Mouse (Mus musculus) thymus, adult 2 months (tissue): Measurements from ENCODE around the gene E2f1. TPM values are rescaled to one million over a fixed set of nuclear protein-coding genes. Genes with fewer than 3 reads are reported as not detected.

Source experiments
- DNase-seq: peaks from one replicate; pipeline ENCODE4 v3.0.0; 2021
- H3K27ac ChIP-seq: fragments of 200-500 bp; 2 replicates; pipeline ENCODE4 v1.5.1; 2012; ENCODE audit warnings: low read length, control low read depth; ENCODE audit not compliant: control insufficient read depth, insufficient read depth
- H3K27me3 ChIP-seq: fragments of 200-500 bp; 2 replicates; pipeline ENCODE4 v1.6.1; 2012; ENCODE audit warnings: mild to moderate bottlenecking, low read length, moderate library complexity, mixed read lengths; ENCODE audit not compliant: control insufficient read depth, insufficient read depth
- H3K36me3 ChIP-seq: fragments of 200-500 bp; 2 replicates; pipeline ENCODE4 v1.6.1; 2012; ENCODE audit warnings: mild to moderate bottlenecking, low read length, moderate library complexity; ENCODE audit not compliant: control insufficient read depth, insufficient read depth
- H3K4me1 ChIP-seq: fragments of 200-500 bp; replicated peaks from 2 replicates; pipeline ENCODE4 v1.6.1; 2012; ENCODE audit warnings: low read length; ENCODE audit not compliant: control insufficient read depth, insufficient read depth
- H3K4me3 ChIP-seq: fragments of 200-500 bp; 2 replicates; pipeline ENCODE4 v1.5.1; 2012; ENCODE audit warnings: mild to moderate bottlenecking, low read length, control low read depth, moderate library complexity; ENCODE audit not compliant: control insufficient read depth, insufficient read depth
- CTCF ChIP-seq: fragments of 200-500 bp; IDR thresholded peaks from 2 replicates; pipeline ENCODE4 v1.5.1; 2012; ENCODE audit warnings: mild to moderate bottlenecking, control low read depth, low read length, moderate library complexity, borderline replicate concordance; ENCODE audit not compliant: control insufficient read depth, poor library complexity, insufficient read depth; ENCODE audit errors: extremely low read depth
- POLR2A ChIP-seq: fragments of 200-500 bp; IDR thresholded peaks from 2 replicates; pipeline ENCODE4 v1.6.1; 2012; ENCODE audit warnings: mild to moderate bottlenecking, low read length, control low read depth, moderate library complexity; ENCODE audit not compliant: control insufficient read depth, poor library complexity, insufficient read depth; ENCODE audit errors: extremely low read depth
- WGBS: fragments of 180-500 bp; shearing (Covaris S2); methylation state at CpG from one replicate; pipeline ENCODE4 v1.1.7; 2018; 5-methylcytosine and 5-hydroxymethylcytosine counted together
- polyA plus RNA-seq: library from polyadenylated mRNA; depleted of rRNA; stranded (reverse); fragments of >200 nt; gene quantifications from 2 replicates; pipeline ENCODE4 v1.2.3, GENCODE M21; 2012

E2f1 gene
- polyA plus RNA-seq, 1 experiment = 34.0 TPM

GRCm38 (mm10) chr2:154538710-154539109, 31.0 kb downstream of the E2f1 start:
- Histone ChIP-seq H3K4me1 (no peaks in the 10 kb centered on the region), H3K36me3 (peaks cover 21% of the 10 kb centered on the region; the same call in 1 of the 2 replicates), H3K4me3 (no peak overlapping the region), H3K27ac (no peak overlapping the region), H3K27me3 (no peaks in the 10 kb centered on the region)
- TF ChIP-seq CTCF = no peak
- no peak for TF ChIP-seq POLR2A
- 93% methylated on average over 3 of the region's 3 CpGs for whole genome bisulfite sequencing
- no peak for DNase-seq

- no peaks in the 10 kb centered on the region for H3K4me1 ChIP-seq
- WGBS = 86% methylated on average over 2 of the region's 2 CpGs
- no peaks in the 10 kb centered on the region for H3K27me3 ChIP-seq
- H3K27ac ChIP-seq = no peak overlapping the region
- DNase-seq = no peak
- TF ChIP-seq POLR2A (no peak), CTCF (no peak)
- no peak overlapping the region for H3K4me3 ChIP-seq
- peaks cover 22% of the 10 kb centered on the region; the same call in 1 of the 2 replicates for H3K36me3 ChIP-seq
Observed at GRCm38 (mm10) chr2:154538310-154538709, 31.4 kb downstream of the E2f1 start.

- H3K27me3 ChIP-seq = no peaks in the 10 kb centered on the region
- H3K4me1 ChIP-seq = no peaks in the 10 kb centered on the region
- WGBS = 96% methylated on average over 12 of the region's 12 CpGs
- no peak for DNase-seq
- H3K27ac ChIP-seq = no peak overlapping the region
- H3K36me3 ChIP-seq = peaks cover 40% of the 10 kb centered on the region
- no peak overlapping the region for H3K4me3 ChIP-seq
- TF ChIP-seq CTCF (no peak), POLR2A (no peak)
Observed at GRCm38 (mm10) chr2:154534704-154535270, 34.9 kb downstream of the E2f1 start.

- Histone ChIP-seq H3K4me1 (no peaks in the 10 kb centered on the region), H3K27ac (no peak overlapping the region), H3K27me3 (no peaks in the 10 kb centered on the region), H3K36me3 (peaks cover 43% of the 10 kb centered on the region), H3K4me3 (no peak overlapping the region)
- TF ChIP-seq POLR2A (no peak), CTCF (no peak)
- WGBS = 91% methylated on average over 3 of the region's 3 CpGs
- no peak for DNase-seq
Observed at GRCm38 (mm10) chr2:154532888-154533287, 36.8 kb downstream of the E2f1 start.

- Histone ChIP-seq H3K36me3 (peaks cover 40% of the 10 kb centered on the region), H3K27me3 (no peaks in the 10 kb centered on the region), H3K4me3 (no peak overlapping the region), H3K27ac (no peak overlapping the region), H3K4me1 (no peaks in the 10 kb centered on the region)
- no peak for DNase-seq
- 97% methylated on average over 3 of the region's 3 CpGs for WGBS
- no peak for TF ChIP-seq POLR2A
- TF ChIP-seq CTCF = no peak
Observed at GRCm38 (mm10) chr2:154526531-154526930, 43.2 kb downstream of the E2f1 start.

- no peak overlapping the region for H3K4me3 ChIP-seq
- peaks cover 31% of the 10 kb centered on the region for H3K36me3 ChIP-seq
- DNase-seq = no peak
- TF ChIP-seq POLR2A (no peak), CTCF (no peak)
- no peaks in the 10 kb centered on the region for H3K27me3 ChIP-seq
- WGBS = 99% methylated on average over 2 of the region's 2 CpGs
- H3K4me1 ChIP-seq = no peaks in the 10 kb centered on the region
- H3K27ac ChIP-seq = no peak overlapping the region
Observed at GRCm38 (mm10) chr2:154525285-154525684, 44.4 kb downstream of the E2f1 start.

- H3K36me3 ChIP-seq = peaks cover 41% of the 10 kb centered on the region
- 86% methylated on average over 5 of the region's 5 CpGs for WGBS
Observed at GRCm38 (mm10) chr2:154522334-154522733, 47.4 kb downstream of the E2f1 start.

More at GRCm38 (mm10) chr2:154522334-154522733, 47.4 kb downstream of the E2f1 start:
- Histone ChIP-seq H3K27ac (no peak overlapping the region), H3K27me3 (no peaks in the 10 kb centered on the region), H3K4me1 (no peaks in the 10 kb centered on the region), H3K4me3 (no peak overlapping the region)
- DNase-seq = no peak
- TF ChIP-seq CTCF (no peak), POLR2A (no peak)
